Mouse (Mus musculus): ENCODE measurements around the gene Mgat5. TPM values are rescaled to one million over a fixed set of nuclear protein-coding genes. Genes with fewer than 3 reads are reported as not detected.

Gene Mgat5
- polyA plus RNA-seq, 1 experiment: 30.5 TPM

DNA sequence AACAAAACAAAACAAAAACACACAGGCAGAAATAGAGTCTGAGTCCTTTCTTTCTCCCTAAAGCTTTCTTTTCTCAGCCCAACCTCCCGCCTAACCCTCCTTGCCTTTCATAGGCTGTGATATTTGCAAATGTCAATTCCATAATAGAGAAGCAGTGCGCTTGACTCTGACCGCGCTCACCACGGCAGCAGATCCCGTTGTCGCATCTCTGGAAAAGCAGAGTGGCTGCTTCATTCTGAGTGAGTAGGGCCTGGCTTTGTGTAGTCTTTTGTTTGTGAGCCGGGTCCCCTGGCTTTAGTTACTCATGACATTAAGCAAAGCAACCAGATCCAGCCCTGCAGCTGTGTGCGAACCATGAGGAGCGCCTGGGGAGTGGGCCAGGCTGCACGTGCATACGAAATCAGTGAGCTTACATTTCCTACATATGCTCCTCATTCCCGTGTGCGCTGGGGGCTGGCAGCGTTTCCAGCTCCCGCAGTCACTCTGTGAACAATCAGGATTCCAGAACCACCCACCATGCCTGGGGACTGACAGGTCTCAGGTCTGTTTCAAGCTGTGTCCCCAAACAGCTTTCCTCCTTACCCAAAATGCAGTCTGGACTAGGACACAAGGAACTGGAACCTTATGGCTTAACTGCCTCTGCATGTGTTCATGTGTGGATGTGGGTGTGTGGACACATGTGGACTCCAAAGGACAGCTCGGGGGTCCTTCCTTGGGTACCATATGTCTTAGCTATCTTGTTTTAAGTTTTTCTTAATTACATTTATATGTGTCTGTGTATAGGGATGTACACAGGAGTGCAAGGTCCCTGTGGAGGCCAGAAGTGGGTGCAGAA lies 332.6 kb downstream of the Mgat5 start:
- 19% methylated on average over 17 of the region's 17 CpGs for WGBS
- TF ChIP-seq POLR2A (IDR thresholded peaks at IDR 0.05; ENCODE audit: borderline replicate concordance, insufficient read depth, low read length): no peak
- TF ChIP-seq CTCF (IDR thresholded peaks at IDR 0.05; ENCODE audit: borderline replicate concordance, insufficient read depth, low read depth, low read length): no peak
- H3K27ac ChIP-seq (ENCODE audit: insufficient read depth, low read length): no peak overlapping the region; the same call in 1 of the 2 replicates
- H3K4me3 ChIP-seq (replicated peaks; ENCODE audit: insufficient read depth, low read depth, low read length): no peak overlapping the region
- peak; percentile 38 to 43 for DNase-seq
- H3K27me3 ChIP-seq (ENCODE audit: control insufficient read depth, insufficient read depth, low read length): no peaks in the 10 kb centered on the region
- peaks cover 25% of the 10 kb centered on the region for H3K4me1 ChIP-seq (ENCODE audit: control insufficient read depth, insufficient read depth, low read length)
